Mouse (Mus musculus) heart, postnatal 0 days (tissue): ENCODE results near the gene Pon2. TPM values are rescaled to one million over a fixed set of nuclear protein-coding genes. Genes with fewer than 3 reads are reported as not detected.

Experiments
- ATAC-seq: fragments of 200-750 bp; cut with Nextera tagmentation; 2 replicates; pipeline ENCODE4 v1.8.0; 2017; ENCODE audit warnings: low read depth, moderate number of reproducible peaks, moderate library complexity; ENCODE audit not compliant: insufficient read depth
- DNase-seq: peaks from one replicate; pipeline ENCODE4 v3.0.0-alpha.2; 2016; ENCODE audit warnings: low spot score
- H3K27ac ChIP-seq: fragments of 300-500 bp; sonication (generic); 2 replicates; pipeline ENCODE4 v1.5.1; 2014; ENCODE audit warnings: low read depth, mild to moderate bottlenecking
- H3K27me3 ChIP-seq: fragments of 300-500 bp; sonication (generic); 2 replicates; pipeline ENCODE4 v1.6.1; 2014; ENCODE audit warnings: low read length, mixed read lengths; ENCODE audit not compliant: control insufficient read depth, insufficient read depth
- H3K36me3 ChIP-seq: fragments of 300-500 bp; sonication (generic); replicated peaks from 2 replicates; pipeline ENCODE4 v1.6.1; 2014; ENCODE audit warnings: low read length, mixed read lengths; ENCODE audit not compliant: control insufficient read depth, insufficient read depth
- H3K4me1 ChIP-seq: fragments of 300-500 bp; sonication (generic); 2 replicates; pipeline ENCODE4 v1.6.1; 2014; ENCODE audit warnings: antibody characterized with exemption; ENCODE audit not compliant: control insufficient read depth, insufficient read depth
- H3K4me2 ChIP-seq: fragments of 300-500 bp; sonication (generic); 2 replicates; pipeline ENCODE4 v1.6.1; 2014; ENCODE audit warnings: low read depth, mild to moderate bottlenecking, low read length, moderate library complexity
- H3K4me3 ChIP-seq: fragments of 300-500 bp; sonication (generic); 2 replicates; pipeline ENCODE4 v1.5.1; 2014; ENCODE audit warnings: low read depth, low read length
- H3K9ac ChIP-seq: fragments of 300-500 bp; sonication (generic); replicated peaks from 2 replicates; pipeline ENCODE4 v1.6.1; 2014; ENCODE audit warnings: low read depth, low read length, mixed read lengths
- H3K9me3 ChIP-seq: fragments of 300-500 bp; sonication (generic); replicated peaks from 2 replicates; pipeline ENCODE4 v1.6.1; 2016; ENCODE audit warnings: low read length; ENCODE audit not compliant: control insufficient read depth
- CTCF ChIP-seq: IDR thresholded peaks from 2 replicates; pipeline ENCODE4 v1.5.1; 2016; ENCODE audit warnings: antibody characterized with exemption, control low read depth, low read depth
- EP300 ChIP-seq: IDR thresholded peaks from 2 replicates; pipeline ENCODE4 v1.6.1; 2016; ENCODE audit warnings: antibody characterized with exemption, low read depth
- WGBS: fragments of 180-500 bp; shearing (Covaris S2); extraction: QIAGEN DNeasy Blood & Tissue Kit; methylation state at CpG from one replicate; pipeline ENCODE4 v1.1.7; 2014; 5-methylcytosine and 5-hydroxymethylcytosine counted together
- polyA plus RNA-seq: library from polyadenylated mRNA; unstranded; fragments of >200 nt; fragmentation: Nextera tagmentation; extraction: Ambion mirVana; gene quantifications from 2 replicates; pipeline ENCODE4 v1.2.1, GENCODE M21; 2015
- total RNA-seq: library from RNA; depleted of rRNA; stranded (reverse); fragments of >200 nt; gene quantifications from 2 replicates; pipeline ENCODE4 v1.2.3, GENCODE M21; 2014; ENCODE audit warnings: low replicate concordance

The Pon2 gene
- total and polyA plus RNA-seq, 2 experiments from 2014 or later, result 29.7 to 56.8 TPM

- Histone ChIP-seq H3K27ac (no peak overlapping the region), H3K4me2 (no peak overlapping the region), H3K27me3 (no peaks in the 10 kb centered on the region), H3K4me3 (no peak overlapping the region), H3K9ac (no peak overlapping the region), H3K4me1 (no peaks in the 10 kb centered on the region), H3K36me3 (no peaks in the 10 kb centered on the region), H3K9me3 (no peaks in the 10 kb centered on the region)
- DNase-seq, result no peak
- WGBS, result 58% methylated on average over 5 of the region's 5 CpGs
- TF ChIP-seq EP300 (no peak), CTCF (no peak)
- no peak for ATAC-seq
These were observed 15.8 kb upstream of the Pon2 start for GRCm38 (mm10) chr6:5313951-5314590.

- ATAC-seq, result no peak
- Histone ChIP-seq H3K36me3 (no peaks in the 10 kb centered on the region), H3K27me3 (no peaks in the 10 kb centered on the region), H3K9ac (no peak overlapping the region), H3K4me2 (no peak overlapping the region), H3K27ac (no peak overlapping the region), H3K4me1 (no peaks in the 10 kb centered on the region), H3K9me3 (no peaks in the 10 kb centered on the region), H3K4me3 (no peak overlapping the region)
- 78% methylated on average over 3 of the region's 3 CpGs for WGBS
- DNase-seq, result no peak
- no peak for TF ChIP-seq EP300
These were observed 12.2 kb upstream of the Pon2 start for GRCm38 (mm10) chr6:5310491-5310890.

GRCm38 (mm10) chr6:5309595-5310197 is 11.4 kb upstream of the Pon2 start:
- Histone ChIP-seq H3K27ac (no peak overlapping the region), H3K4me1 (no peaks in the 10 kb centered on the region), H3K9ac (no peak overlapping the region), H3K9me3 (no peaks in the 10 kb centered on the region), H3K4me2 (no peak overlapping the region), H3K4me3 (no peak overlapping the region), H3K36me3 (no peaks in the 10 kb centered on the region), H3K27me3 (no peaks in the 10 kb centered on the region)
- DNase-seq (no peak), ATAC-seq (no peak)
- 65% methylated on average over 7 of the region's 7 CpGs for WGBS
- no peak for TF ChIP-seq CTCF
- TF ChIP-seq EP300, result no peak

- ATAC-seq, result no peak
- WGBS, result 59% methylated on average over 3 of the region's 3 CpGs
- H3K27me3 ChIP-seq, result no peaks in the 10 kb centered on the region
- H3K36me3 ChIP-seq, result no peaks in the 10 kb centered on the region
- TF ChIP-seq EP300, result no peak
- TF ChIP-seq CTCF, result no peak
- H3K9ac ChIP-seq, result no peak overlapping the region; the same call in 1 of the 2 replicates
- no peak overlapping the region for H3K4me2 ChIP-seq
- H3K4me3 ChIP-seq, result no peak overlapping the region
- no peaks in the 10 kb centered on the region for H3K4me1 ChIP-seq
- no peaks in the 10 kb centered on the region for H3K9me3 ChIP-seq
- DNase-seq, result no peak
- H3K27ac ChIP-seq, result no peak overlapping the region
These were observed 7.7 kb upstream of the Pon2 start for GRCm38 (mm10) chr6:5305926-5306325.

- 78% methylated on average over 8 of the region's 8 CpGs for WGBS
- no peak for TF ChIP-seq CTCF
- no peak for TF ChIP-seq EP300
These were observed 6.7 kb upstream of the Pon2 start for GRCm38 (mm10) chr6:5304956-5305355.

GRCm38 (mm10) chr6:5300629-5301028 is 2.4 kb upstream of the Pon2 start:
- H3K4me2 ChIP-seq, result no peak overlapping the region
- no peaks in the 10 kb centered on the region for H3K27me3 ChIP-seq
- no peak overlapping the region for H3K9ac ChIP-seq
- DNase-seq (no peak), ATAC-seq (no peak)
- H3K9me3 ChIP-seq, result no peaks in the 10 kb centered on the region
- no peaks in the 10 kb centered on the region for H3K4me1 ChIP-seq
- no peaks in the 10 kb centered on the region for H3K36me3 ChIP-seq
- no peak for TF ChIP-seq EP300
- no peak for TF ChIP-seq CTCF
- H3K27ac ChIP-seq, result no peak overlapping the region
- no peak overlapping the region for H3K4me3 ChIP-seq
- WGBS, result 85% methylated on average over 8 of the region's 8 CpGs

More at GRCm38 (mm10) chr6:5304956-5305355, 6.7 kb upstream of the Pon2 start:
- no peaks in the 10 kb centered on the region for H3K4me1 ChIP-seq
- no peaks in the 10 kb centered on the region for H3K27me3 ChIP-seq
- no peak overlapping the region for H3K4me3 ChIP-seq
- no peak overlapping the region for H3K9ac ChIP-seq
- no peaks in the 10 kb centered on the region for H3K36me3 ChIP-seq
- no peak for ATAC-seq
- no peaks in the 10 kb centered on the region for H3K9me3 ChIP-seq
- no peak overlapping the region for H3K4me2 ChIP-seq
- no peak overlapping the region for H3K27ac ChIP-seq
- DNase-seq, result no peak
